Mouse (Mus musculus): ENCODE data around the gene Slain2. TPM values are rescaled to one million over a fixed set of nuclear protein-coding genes. Genes with fewer than 3 reads are reported as not detected.
"Not testable (repeated sequence)": the region's sequence is repeated elsewhere in the genome, so short reads cannot be mapped to it uniquely, and the experiment has no call there.

Slain2 gene
- total RNA-seq, 2 experiments from 2014 or later = 96.4 to 101 TPM

DNA sequence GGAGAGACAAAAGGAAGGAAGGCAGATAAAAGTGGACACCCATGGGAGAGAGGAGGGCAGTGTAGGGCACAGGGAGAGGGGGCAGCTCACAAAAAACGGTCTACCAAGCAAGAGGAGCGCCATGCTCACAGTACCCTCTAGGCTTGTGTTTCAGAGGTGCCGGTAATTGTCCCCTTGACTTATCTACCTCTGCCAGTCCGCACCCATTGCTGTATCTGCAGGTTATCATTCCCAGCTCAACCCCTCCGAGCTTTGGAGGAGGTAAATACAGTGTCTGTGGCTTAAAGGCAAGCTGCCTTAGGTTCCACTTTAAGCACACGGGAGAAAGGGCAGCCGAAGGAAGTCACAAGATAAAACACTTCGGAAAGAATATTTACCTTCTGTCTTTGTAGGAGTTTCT is 14.8 kb upstream of the Slain2 start:
- DNase-seq = no peak

GRCm38 (mm10) chr5:72901866-72902265 is 12.2 kb upstream of the Slain2 start:
- no peak for DNase-seq

DNA sequence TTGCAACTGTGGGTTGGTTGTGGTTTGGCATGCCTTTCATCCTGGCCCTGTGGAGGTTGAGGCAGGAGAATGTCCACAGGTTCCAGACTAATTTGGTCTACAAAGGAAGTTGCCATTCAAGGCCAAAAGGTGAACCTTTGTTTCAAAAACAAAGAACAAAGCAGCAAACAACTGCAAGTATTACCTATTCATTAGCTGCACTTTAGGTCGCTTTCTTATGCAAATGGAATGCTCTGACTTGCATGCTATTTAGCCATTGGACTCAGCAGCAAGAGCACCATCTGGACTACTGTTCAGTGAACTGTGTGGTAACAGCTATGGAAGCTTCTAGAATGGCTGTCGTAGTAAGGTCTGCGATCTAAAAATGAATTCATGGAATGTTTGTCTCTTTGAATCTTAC is 11.8 kb upstream of the Slain2 start:
- DNase-seq = no peak

- DNase-seq = no peak
Observed at GRCm38 (mm10) chr5:72902876-72903516, 11.1 kb upstream of the Slain2 start.

DNA sequence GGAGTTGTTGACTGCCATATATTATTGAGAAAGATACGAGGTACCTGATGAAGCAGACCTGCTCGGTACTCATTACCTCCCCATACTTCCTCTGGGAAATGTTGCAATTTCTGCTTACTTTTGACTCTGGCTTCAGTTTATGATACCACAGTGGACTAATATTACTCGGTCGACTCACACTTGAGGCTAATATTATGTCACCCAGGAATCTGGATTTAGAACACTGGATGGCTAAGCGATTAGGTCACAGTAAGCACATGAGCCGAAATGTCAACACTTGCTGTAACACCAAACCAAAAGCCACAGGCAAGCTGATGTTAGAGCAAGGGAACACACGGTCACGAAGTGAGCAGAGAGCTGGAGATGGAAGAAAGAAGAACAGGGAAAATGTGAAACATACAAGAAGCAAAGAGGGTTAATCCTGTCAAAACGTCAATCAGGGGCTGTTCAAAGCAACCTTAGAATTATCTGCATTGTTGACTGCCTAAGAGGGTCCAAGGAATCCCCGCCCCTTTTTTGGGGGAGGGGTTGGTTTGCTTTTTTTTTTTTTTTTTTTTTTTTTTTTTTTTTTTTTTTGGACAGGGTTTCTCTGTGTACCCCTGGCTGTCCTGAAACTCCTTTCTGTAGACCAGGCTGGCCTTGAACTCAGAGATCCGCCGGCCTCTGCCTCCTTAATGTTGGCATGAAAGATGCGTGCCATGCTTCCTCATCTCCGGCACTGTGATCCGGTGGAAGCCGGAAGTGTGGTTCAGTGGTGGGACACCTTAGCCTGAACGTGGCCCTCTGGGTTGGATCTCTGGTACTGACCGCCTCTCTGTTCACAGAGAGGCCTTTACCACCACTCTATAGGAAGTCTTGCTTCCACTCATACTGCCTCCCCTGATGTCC is 9.0 kb upstream of the Slain2 start:
- DNase-seq = peak; percentile 36

GRCm38 (mm10) chr5:72907402-72907801 is 6.7 kb upstream of the Slain2 start:
- no peak for DNase-seq

- no peak for DNase-seq
Observed at GRCm38 (mm10) chr5:72908324-72908936, 5.7 kb upstream of the Slain2 start.

DNA sequence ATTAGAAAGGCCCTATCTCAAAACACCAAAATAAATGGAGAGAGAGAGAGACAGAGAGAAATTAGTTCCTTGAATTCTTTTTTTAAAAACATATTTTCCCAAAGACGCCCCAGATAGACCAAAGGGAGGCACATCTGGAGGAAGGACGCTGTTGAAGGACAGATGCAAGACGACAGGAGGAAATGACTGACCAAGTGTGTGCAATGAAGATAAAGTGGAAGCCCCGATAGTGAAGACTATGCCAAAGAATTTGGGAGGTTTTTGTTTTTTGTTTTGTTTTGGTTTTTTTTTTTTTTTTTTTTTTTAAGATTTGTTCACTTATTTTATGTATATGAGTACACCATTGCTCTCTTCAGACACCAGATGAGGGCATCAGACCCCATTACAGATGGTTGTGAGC is 4.7 kb upstream of the Slain2 start:
- DNase-seq = no peak

DNA sequence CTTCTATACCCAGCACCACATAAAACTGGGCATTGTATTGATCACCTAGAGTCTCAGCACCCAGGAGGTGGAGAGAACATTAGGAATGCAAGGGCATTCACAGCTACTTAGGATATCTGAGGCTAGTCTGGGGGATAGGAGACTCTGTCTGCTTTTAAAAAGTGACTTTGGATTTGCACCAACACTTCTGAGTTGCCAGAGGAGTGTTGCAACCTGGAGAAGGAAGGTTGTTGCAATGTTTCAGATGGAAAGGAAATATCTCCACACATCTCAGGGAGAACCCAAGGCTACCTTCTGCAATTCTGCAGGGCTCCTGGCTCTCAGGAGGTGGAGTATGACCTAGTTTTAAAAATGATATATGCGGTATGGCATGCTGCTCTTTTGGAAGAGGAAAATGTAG is 3.7 kb upstream of the Slain2 start:
- no peak for DNase-seq

GRCm38 (mm10) chr5:72911284-72911683 is 2.8 kb upstream of the Slain2 start:
- no peak for DNase-seq

- DNase-seq = no peak
Observed at GRCm38 (mm10) chr5:72914633-72915561, 793 bp downstream of the Slain2 start.

GRCm38 (mm10) chr5:72916048-72916447 is 1.9 kb downstream of the Slain2 start:
- DNase-seq = no peak

GRCm38 (mm10) chr5:72916851-72917250 is 2.7 kb downstream of the Slain2 start:
- DNase-seq = no peak

- no peak for DNase-seq
Observed at GRCm38 (mm10) chr5:72920416-72920815, 6.3 kb downstream of the Slain2 start.

DNA sequence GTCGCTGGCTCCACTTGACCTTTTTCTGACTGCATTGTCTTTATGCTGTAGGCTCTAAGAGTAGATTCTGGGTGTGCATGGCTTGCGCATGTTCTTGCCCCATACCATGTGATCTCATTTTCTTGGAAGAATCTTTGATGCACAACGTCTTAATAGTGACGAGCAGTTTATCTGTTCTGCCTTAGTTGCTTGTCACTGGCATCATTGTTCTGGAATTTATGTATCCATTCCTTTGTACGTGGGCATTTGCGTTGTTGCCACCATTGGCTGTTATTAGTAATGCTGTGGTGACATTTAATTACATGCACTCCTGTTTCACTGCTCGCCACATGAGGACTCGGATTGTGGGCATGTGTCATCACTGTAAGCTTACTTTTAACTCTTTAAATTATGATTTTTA is 7.1 kb downstream of the Slain2 start:
- no peak for DNase-seq

DNA sequence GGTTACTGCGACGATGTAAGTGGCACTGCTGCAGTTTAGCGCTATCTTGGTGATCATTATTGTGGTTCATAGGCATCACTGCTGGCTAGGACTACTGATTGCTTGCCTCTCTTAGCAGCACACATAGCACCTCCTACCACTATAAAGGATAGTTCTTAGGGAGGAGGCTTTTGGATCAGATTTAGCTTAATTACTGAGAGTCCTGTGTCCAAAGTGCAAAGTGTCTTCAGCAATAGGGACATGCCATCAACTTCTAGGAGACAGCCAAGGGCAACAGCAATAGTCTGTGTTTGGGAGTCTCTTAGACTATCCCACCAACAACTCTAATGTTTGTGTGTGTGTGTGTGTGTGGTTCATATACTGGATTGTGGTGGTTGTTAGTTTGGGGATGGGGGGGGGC is 8.7 kb downstream of the Slain2 start:
- no peak for DNase-seq

GRCm38 (mm10) chr5:72927074-72927473 is 13.0 kb downstream of the Slain2 start:
- DNase-seq = no peak

DNA sequence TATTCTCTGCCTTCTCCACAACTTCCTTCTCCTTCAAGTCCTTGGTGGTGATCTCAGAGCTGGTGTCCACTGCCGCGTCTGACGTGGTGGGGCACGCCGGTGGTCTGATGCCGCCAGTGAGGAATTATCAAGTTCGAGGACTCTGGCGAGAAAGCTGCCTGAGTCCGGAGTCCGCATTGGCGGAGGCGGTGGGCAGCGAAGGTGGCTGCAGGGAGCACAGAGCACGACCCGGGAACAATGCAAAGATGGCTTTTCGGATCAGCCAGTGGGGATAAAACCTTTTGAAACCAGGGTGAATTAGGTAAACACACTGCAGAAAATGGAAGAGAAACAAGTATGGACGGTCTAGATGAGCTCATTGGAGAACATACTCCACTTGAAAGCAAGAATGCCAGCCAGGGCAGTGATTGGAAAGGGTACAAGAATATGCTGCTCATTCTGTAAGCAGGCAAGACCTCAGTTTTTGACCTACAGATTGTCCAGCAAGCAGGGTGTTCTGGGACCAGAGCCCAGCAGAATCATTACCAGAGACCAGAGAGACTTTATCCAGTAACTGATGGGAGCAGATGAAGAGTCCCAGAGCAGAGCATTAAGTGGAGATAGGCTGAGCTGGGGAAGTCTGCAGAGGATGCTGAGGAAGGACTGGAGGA is 19.0 kb downstream of the Slain2 start:
- no peak for DNase-seq

DNA sequence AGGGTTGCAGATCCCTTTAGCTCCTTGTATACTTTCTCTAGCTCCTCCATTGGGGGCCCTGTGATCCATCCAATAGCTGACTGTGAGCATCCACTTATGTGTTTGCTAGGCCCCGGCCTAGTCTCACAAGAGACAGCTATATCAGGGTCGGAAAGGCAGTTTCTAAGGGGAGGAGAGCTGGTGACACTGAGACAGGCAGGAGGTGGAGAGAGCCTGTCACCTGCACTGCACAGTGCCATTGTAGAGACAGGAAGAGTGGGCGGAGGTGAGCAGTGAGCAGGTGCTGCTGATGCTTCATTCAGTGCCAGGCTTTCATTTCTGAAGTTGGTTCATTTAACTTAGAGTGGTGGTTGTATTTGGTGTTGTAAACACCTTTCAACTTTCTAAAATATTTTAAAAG is 24.3 kb downstream of the Slain2 start:
- not testable (repeated sequence) for DNase-seq

- DNase-seq = no peak
Observed at GRCm38 (mm10) chr5:72939311-72939710, 25.2 kb downstream of the Slain2 start.

GRCm38 (mm10) chr5:72940906-72941432 is 26.9 kb downstream of the Slain2 start:
- no peak for DNase-seq
